Mouse (Mus musculus): ENCODE data around the gene Rap2c. TPM values are rescaled to one million over a fixed set of nuclear protein-coding genes. Genes with fewer than 3 reads are reported as not detected.

Rap2c gene
- total and polyA plus RNA-seq, 3 experiments, result 14.5 to 16.0 TPM; not detected in 1

GRCm38 (mm10) chrX:50972145-50972544 lies 45.7 kb downstream of the Rap2c start:
- Histone ChIP-seq H3K27me3 (ENCODE audit: control insufficient read depth in 1 of 2, insufficient read depth in 2 of 2, low read length in 2 of 2) (no peaks in the 10 kb centered on the region), H3K27ac (ENCODE audit: control insufficient read depth, low read depth, low read length) (no peak overlapping the region), H3K36me3 (ENCODE audit: control insufficient read depth in 1 of 2, insufficient read depth in 2 of 2, low read length in 2 of 2) (no peaks in the 10 kb centered on the region), H3K79me2 (ENCODE audit: control insufficient read depth, insufficient read depth, low read length, poor library complexity) (no peaks in the 10 kb centered on the region), H3K4me3 (ENCODE audit: control insufficient read depth in 1 of 2, insufficient read depth in 1 of 2, low read depth in 2 of 2, low read length in 2 of 2) (no peak overlapping the region), H3K4me1 (ENCODE audit: control insufficient read depth in 1 of 2, insufficient read depth in 2 of 2, low read length in 2 of 2) (no peaks in the 10 kb centered on the region), H3K9me3 (replicated peaks; ENCODE audit: insufficient read depth, low read length) (no peaks in the 10 kb centered on the region), H3K9ac (ENCODE audit: control insufficient read depth, low read depth, low read length, poor library complexity, severe bottlenecking) (no peak overlapping the region)
- TF ChIP-seq UBTF (IDR thresholded peaks at IDR 0.05; ENCODE audit: borderline replicate concordance, insufficient read depth, low read depth, low read length), result no peak
- no peak for TF ChIP-seq POLR2A (IDR thresholded peaks at IDR 0.05; ENCODE audit: control insufficient read depth in 1 of 2, insufficient read depth in 1 of 2, low read depth in 1 of 2, low read length in 2 of 2, poor library complexity in 1 of 2)
- no peak for TF ChIP-seq ETS1 (IDR thresholded peaks at IDR 0.05; ENCODE audit: low read depth, low read length)
- TF ChIP-seq ZMIZ1 (IDR thresholded peaks at IDR 0.05; ENCODE audit: low read depth, low read length), result no peak
- no peak for TF ChIP-seq USF1 (IDR thresholded peaks at IDR 0.05; ENCODE audit: low read depth, low read length)
- no peak for TF ChIP-seq EP300 (IDR thresholded peaks at IDR 0.05; ENCODE audit: low read depth in 1 of 2, low read length in 2 of 2)
- TF ChIP-seq MAZ (IDR thresholded peaks at IDR 0.05; ENCODE audit: low read depth, low read length), result no peak
- no peak for TF ChIP-seq RCOR1 (IDR thresholded peaks at IDR 0.05; ENCODE audit: low read depth, low read length)
- no peak for TF ChIP-seq GATA1 (IDR thresholded peaks at IDR 0.05; ENCODE audit: low read depth, low read length)
- no peak for TF ChIP-seq HCFC1 (IDR thresholded peaks at IDR 0.05; ENCODE audit: low read depth, low read length)
- TF ChIP-seq TAL1 (IDR thresholded peaks at IDR 0.05; ENCODE audit: low read length), result no peak
- no peak for TF ChIP-seq MEF2A (IDR thresholded peaks at IDR 0.05; ENCODE audit: extremely low read depth, insufficient replicate concordance, low read depth, low read length, poor library complexity, severe bottlenecking)
- TF ChIP-seq RAD21 (IDR thresholded peaks at IDR 0.05; ENCODE audit: low read depth, low read length), result no peak
- TF ChIP-seq POLR2AphosphoS5 (IDR thresholded peaks at IDR 0.05; ENCODE audit: borderline replicate concordance, low read depth, low read length), result no peak
- TF ChIP-seq USF2 (IDR thresholded peaks at IDR 0.05; ENCODE audit: borderline replicate concordance in 1 of 2, insufficient read depth in 1 of 2, low read depth in 1 of 2, low read length in 2 of 2), result no peak
- no peak for DNase-seq (ENCODE audit: low read depth, low spot score)

GRCm38 (mm10) chrX:50969907-50970306 lies 47.9 kb downstream of the Rap2c start:
- DNase-seq (ENCODE audit: low read depth, low spot score), result no peak
- H3K9me3 ChIP-seq (replicated peaks; ENCODE audit: insufficient read depth, low read length), result no peaks in the 10 kb centered on the region
- TF ChIP-seq GABPA (IDR thresholded peaks at IDR 0.05; ENCODE audit: low read depth, low read length) (no peak), CTCF (IDR thresholded peaks at IDR 0.05 in 2 of 3, conservative IDR thresholded peaks at IDR 0.05 in 1 of 3; ENCODE audit: control insufficient read depth in 1 of 3, insufficient read depth in 1 of 3, low read depth in 2 of 3, low read length in 3 of 3, poor library complexity in 1 of 3, severe bottlenecking in 1 of 3) (no peak), ELF1 (IDR thresholded peaks at IDR 0.05; ENCODE audit: low read depth, low read length) (no peak), MAFK (IDR thresholded peaks at IDR 0.05; ENCODE audit: borderline replicate concordance, low read depth, low read length) (no peak), BHLHE40 (IDR thresholded peaks at IDR 0.05; ENCODE audit: borderline replicate concordance, low read depth, low read length) (no peak), HCFC1 (IDR thresholded peaks at IDR 0.05; ENCODE audit: low read depth, low read length) (no peak), MAZ (IDR thresholded peaks at IDR 0.05; ENCODE audit: low read depth, low read length) (no peak), MXI1 (IDR thresholded peaks at IDR 0.05; ENCODE audit: low read depth, low read length) (no peak), ZKSCAN1 (IDR thresholded peaks at IDR 0.05; ENCODE audit: low read depth, low read length) (no peak), KAT2A (conservative IDR thresholded peaks at IDR 0.05; ENCODE audit: low read depth, low read length) (no peak), RCOR1 (IDR thresholded peaks at IDR 0.05; ENCODE audit: low read depth, low read length) (no peak), TCF12 (IDR thresholded peaks at IDR 0.05; ENCODE audit: low read depth, low read length) (no peak), POLR2AphosphoS5 (IDR thresholded peaks at IDR 0.05; ENCODE audit: borderline replicate concordance, low read depth, low read length) (no peak), MAX (IDR thresholded peaks at IDR 0.05; ENCODE audit: low read length) (no peak)
- H3K9ac ChIP-seq (ENCODE audit: control insufficient read depth, low read depth, low read length, poor library complexity, severe bottlenecking), result no peak overlapping the region
- H3K36me3 ChIP-seq (ENCODE audit: control insufficient read depth in 1 of 2, insufficient read depth in 2 of 2, low read length in 2 of 2), result no peaks in the 10 kb centered on the region
- H3K4me1 ChIP-seq (ENCODE audit: control insufficient read depth in 1 of 2, insufficient read depth in 2 of 2, low read length in 2 of 2), result no peaks in the 10 kb centered on the region
- no peak overlapping the region for H3K27ac ChIP-seq (ENCODE audit: control insufficient read depth, low read depth, low read length)
- no peaks in the 10 kb centered on the region for H3K79me2 ChIP-seq (ENCODE audit: control insufficient read depth, insufficient read depth, low read length, poor library complexity)
- no peak overlapping the region for H3K4me3 ChIP-seq (ENCODE audit: control insufficient read depth in 1 of 2, insufficient read depth in 1 of 2, low read depth in 2 of 2, low read length in 2 of 2)
- H3K27me3 ChIP-seq (ENCODE audit: control insufficient read depth in 1 of 2, insufficient read depth in 2 of 2, low read length in 2 of 2), result no peaks in the 10 kb centered on the region
